Mouse (Mus musculus) left cerebral cortex, adult 2 months (tissue): ENCODE data around the gene Lrrc1. TPM values are rescaled to one million over a fixed set of nuclear protein-coding genes. Genes with fewer than 3 reads are reported as not detected.
A peak's percentile ranks its signal among the peaks of the same experiment; 100 is the strongest.

ENCODE experiments used
- DNase-seq, 2 experiments: peaks; one replicate each; pipeline ENCODE4 v3.0.0; 2021 to 2022; ENCODE audit warnings: low spot score in 2 of 2, mixed read lengths in 1 of 2; ENCODE audit errors: extremely low spot score in 1 of 2
- H3K27ac ChIP-seq: fragments of 200-600 bp; 2 replicates; pipeline ENCODE4 v1.8.1; 2022
- H3K4me3 ChIP-seq: fragments of 200-600 bp; 2 replicates; pipeline ENCODE4 v1.8.1; 2022
- CTCF ChIP-seq: fragments of 200-600 bp; IDR thresholded peaks from 2 replicates; pipeline ENCODE4 v1.8.1; 2022; ENCODE audit warnings: antibody characterized with exemption, mild to moderate bottlenecking, moderate library complexity
- intact Hi-C: fragments of 180-260 bp; cut with DNase I; formaldehyde crosslinking; loops from one replicate; pipeline ENCODE4 v1.15.1; 2025
- total RNA-seq, 2 experiments: library from RNA; stranded (reverse); gene quantifications; 2 replicates each; pipeline ENCODE4 v1.2.3; 2021

Lrrc1 gene
- total RNA-seq, 2 experiments from 2014 or later, result 5.7 to 6.1 TPM

DNA sequence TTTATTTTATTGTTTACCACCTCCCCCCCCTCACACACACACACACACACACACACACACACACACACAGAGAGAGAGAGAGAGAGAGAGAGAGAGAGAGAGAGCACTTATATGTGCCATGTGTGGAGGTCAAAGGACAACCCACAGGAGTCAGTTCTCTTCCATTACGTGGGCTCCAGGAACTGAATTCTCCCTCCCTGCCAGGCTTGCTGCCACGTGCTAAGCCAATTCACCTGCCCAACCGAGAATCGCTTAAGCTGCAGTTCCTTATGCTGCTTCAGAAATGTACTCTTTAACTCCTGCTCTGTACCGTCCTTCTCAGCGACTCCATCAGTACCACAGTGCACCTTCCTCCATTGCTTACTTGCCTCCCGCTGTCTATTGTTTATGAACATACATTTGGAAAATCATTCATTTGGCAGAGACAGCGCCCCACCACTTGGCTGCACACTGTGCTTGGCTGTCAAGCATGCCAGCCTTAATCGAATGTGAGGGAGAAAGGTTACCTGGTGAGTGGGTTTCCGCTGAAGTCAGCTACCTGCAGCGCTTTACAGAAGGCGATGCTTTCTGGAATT lies 72.9 kb downstream of the Lrrc1 start:
- Histone ChIP-seq H3K27ac (no peak overlapping the region), H3K4me3 (no peak overlapping the region)
- no peak for DNase-seq
- intact Hi-C loops, result no loop called here
- TF ChIP-seq CTCF, result no peak

DNA sequence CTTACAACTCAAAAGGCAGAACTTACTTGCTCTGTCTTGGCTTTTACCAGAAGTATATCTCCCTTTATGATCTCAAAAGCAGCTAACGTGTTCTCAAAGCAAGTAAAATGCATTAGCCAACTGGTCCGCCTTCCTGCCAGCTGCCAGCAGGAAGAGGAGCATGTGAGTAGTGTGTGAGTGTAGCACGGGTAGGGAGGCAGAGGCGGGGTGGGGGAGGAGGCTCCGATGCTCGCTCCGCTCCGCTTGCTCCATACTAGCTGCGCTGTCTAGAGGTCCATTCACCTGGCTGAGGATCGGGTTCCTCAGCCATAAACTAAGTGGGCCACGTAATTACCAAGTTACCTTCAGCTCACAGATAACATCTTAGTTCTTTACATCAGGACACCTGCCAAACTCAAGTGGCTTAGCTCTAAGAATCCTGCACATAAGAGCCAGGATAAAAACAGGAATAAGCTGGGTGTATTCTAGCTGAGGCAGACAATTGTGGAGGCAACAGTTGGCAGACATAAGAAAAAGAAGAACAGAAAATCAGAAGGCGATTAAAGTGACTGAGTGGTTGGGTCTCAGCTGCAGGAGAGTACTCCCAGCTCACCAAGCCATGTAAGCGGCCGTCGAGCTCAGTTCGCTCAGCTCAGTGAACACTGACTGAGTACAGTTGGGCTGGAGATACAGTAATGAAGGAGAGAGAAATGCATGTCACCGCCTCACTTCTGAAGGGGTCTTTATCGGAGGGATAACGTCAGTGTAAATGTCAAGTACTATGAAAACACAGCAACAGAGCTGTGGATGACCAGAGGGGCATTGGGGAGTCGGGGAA lies 74.7 kb downstream of the Lrrc1 start:
- H3K4me3 ChIP-seq, result no peak overlapping the region
- intact Hi-C loops, result no loop called here
- DNase-seq, result peak; percentile 59 to 67
- TF ChIP-seq CTCF, result no peak
- H3K27ac ChIP-seq, result no peak overlapping the region

DNA sequence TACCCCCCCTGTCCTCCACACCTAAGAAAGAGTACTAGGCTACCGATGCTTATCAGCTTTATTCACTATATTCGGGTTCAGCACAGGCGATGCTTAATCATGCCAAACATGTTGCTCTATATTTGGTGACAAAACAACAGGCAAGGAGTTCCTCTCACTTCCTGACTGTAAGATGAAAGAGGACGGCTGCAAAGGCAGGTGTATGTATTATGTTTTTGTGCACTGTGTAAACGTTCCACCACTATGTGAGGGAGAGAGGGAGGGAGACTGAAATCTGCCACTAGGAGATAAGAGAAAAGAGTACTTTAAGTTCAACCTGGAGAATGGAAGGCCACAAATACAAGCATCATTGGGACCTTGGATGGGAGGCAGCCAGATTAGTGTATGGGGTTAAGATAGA lies 77.7 kb downstream of the Lrrc1 start:
- no peak for DNase-seq
- no peak for TF ChIP-seq CTCF
- intact Hi-C loops, result no loop called here
- no peak overlapping the region for H3K27ac ChIP-seq
- H3K4me3 ChIP-seq, result no peak overlapping the region

DNA sequence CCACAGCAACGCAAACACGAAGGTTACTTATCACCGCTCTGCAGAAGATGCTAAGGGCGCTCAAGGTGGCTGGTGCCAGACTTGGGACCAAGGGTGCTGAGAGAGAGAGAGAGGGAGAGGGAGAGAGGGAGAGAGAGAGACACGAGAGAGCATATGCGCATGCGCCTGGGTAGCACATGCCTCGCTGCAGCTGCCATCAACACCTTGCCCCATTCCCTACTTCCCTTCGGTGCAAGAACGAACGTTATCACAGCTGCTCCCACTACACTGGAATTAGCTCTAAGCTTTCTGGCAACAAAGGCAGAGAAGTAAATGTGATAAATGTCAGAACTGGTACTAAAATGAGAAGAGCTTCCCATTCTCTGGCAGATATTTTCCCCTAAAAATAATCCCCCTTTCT lies 79.3 kb downstream of the Lrrc1 start:
- TF ChIP-seq CTCF, result no peak
- Histone ChIP-seq H3K27ac (no peak overlapping the region), H3K4me3 (no peak overlapping the region)
- intact Hi-C loops, result no loop called here
- no peak for DNase-seq

DNA sequence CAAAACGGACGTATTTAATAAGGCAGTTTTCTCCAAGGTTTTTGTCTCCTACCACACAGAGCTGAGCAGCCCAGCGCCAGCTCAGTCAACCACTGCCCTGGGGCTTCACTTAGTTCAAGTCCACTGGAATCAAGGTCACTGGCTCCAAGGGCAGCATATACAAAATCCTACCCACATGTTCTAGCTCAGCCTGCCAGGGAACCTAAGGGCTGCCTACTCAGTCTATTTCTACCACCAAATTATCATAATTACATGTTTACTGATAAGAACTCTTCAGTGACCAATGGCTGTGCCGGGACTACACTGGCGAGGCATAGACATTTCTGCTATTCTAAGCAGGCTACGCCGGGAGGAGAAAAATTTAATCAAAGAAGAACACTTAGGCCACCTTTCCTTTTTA lies 80.8 kb downstream of the Lrrc1 start:
- no peak for TF ChIP-seq CTCF
- Histone ChIP-seq H3K27ac (no peak overlapping the region), H3K4me3 (no peak overlapping the region)
- intact Hi-C loops, result no loop called here
- DNase-seq, result no peak

DNA sequence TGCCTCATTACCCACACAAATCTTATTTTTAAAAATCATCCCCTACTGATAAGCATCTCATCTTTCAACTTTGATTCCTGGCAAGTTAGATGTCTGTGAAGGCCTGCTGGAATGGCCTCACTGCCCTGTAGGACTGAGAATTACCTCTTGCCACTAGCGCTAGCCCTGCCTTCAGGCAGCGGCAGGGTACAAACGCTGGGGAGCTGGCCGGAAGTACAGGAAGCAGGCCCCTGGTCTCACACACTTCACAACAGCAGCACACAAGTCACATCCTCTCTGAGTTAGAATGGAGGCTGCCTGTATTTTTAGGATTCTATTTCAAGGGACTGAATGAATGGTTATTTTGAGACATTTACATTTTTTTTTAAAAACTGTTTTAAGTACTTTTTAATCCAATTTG lies 81.5 kb downstream of the Lrrc1 start:
- intact Hi-C loops, result no loop called here
- H3K27ac ChIP-seq, result no peak overlapping the region

DNA sequence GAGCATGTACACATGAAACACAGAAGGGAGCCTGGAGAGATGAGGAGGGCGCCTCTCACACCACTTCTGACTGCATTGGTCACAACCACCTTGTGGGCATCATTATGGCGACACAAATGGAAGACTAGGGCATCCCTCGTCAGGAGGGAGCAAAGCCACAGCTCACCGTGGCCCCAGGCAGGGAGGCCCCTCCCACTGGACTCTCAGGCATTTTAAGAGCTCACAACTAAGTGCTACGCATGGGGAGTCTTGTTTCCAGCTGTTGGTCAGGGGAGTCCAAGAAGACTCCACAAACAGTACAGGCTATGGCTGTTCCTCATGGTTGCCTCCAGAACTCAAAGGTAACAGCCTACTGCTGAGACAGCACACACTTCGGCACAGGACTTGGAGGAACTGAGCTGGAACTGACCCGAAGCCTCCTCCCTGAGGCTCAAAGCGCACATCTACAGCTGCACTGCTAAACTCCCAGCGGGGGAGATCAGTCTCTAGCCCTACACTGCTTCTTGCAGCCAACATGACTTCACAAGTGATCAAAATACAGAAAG lies 83.2 kb downstream of the Lrrc1 start:
- DNase-seq, result no peak
- no peak for TF ChIP-seq CTCF
- Histone ChIP-seq H3K27ac (no peak overlapping the region), H3K4me3 (no peak overlapping the region)
- intact Hi-C loops, result no loop called here

More for the DNA sequence above, 81.5 kb downstream of the Lrrc1 start:
- no peak for TF ChIP-seq CTCF
- no peak for DNase-seq
- H3K4me3 ChIP-seq, result no peak overlapping the region

DNA sequence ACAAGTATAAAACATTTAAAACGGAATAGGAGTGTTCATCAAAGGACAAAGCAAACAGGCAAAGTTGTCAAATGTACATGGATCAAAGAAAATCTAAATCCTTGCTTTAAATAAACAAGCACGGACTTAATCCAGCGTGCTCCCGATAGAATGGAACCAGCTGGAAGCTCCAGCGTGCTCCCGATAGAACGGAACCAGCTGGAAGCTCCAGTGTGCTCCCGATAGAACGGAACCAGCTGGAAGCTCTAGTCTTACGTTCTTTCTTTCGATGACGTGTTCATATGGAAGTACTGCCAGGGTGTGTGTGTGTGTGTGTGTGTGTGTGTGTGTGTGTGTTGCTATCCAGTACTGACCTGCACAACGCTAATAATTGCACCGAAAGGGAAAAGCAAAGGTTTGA lies 84.3 kb downstream of the Lrrc1 start:
- Histone ChIP-seq H3K27ac (no peak overlapping the region), H3K4me3 (no peak overlapping the region)
- intact Hi-C loops, result no loop called here
- TF ChIP-seq CTCF, result no peak
- no peak for DNase-seq

DNA sequence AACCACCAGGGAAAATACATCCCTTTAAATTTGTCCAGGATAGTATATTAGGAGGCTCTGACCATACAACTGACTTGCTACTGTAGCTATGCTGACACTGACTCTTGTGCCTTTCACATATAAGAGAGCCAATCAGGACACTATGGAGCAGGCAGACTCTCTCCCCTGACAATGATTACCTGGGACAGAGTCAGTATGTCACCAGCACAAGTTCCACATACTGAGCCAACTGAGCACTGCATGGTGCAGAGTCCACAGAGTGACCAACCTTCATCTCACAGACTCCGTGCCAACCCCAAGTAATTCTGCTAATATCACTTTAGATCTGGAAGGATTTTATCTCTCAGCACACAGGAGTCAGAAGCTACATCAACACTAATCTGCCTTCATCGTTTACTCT lies 85.3 kb downstream of the Lrrc1 start:
- Histone ChIP-seq H3K27ac (no peak overlapping the region), H3K4me3 (no peak overlapping the region)
- no peak for DNase-seq
- intact Hi-C loops, result loop anchor here (10.0 kb wide), 1 partner anchor 295 kb away; the partner anchor contains the start of gene Gclc
- no peak for TF ChIP-seq CTCF

DNA sequence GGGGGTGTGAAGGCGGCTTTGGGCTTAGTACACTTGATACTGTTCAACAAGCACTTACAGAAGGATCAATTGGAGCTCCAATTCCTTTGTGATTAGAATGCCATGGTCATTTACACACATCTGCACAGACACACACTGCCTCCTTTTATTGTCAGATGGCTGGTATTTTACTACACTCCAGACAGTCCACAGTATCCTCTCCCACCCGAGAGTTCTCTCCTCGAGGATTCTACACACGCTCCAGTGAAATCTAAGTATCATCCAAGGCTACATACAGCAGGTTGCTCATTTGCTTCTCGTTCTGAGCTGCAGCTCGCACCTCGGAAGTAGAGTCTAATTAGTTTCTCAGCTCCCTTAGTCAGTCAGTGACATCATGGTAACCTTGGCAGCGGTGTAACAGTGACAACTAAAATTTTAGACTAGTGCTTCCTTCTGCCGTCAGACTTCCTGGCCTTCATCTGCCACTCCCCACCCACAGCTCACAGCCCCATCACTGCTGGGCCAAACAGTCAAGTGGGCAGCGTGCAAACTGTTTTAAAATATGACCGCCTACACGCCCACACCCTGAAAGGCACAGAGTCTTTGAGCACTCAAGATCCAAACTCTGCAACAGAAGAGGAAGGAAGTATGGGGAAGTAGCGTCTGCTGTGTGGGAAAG lies 88.4 kb downstream of the Lrrc1 start:
- no peak overlapping the region for H3K4me3 ChIP-seq
- no peak overlapping the region for H3K27ac ChIP-seq
- no peak for TF ChIP-seq CTCF
- DNase-seq, result peak; percentile 32 to 46
- intact Hi-C loops, result loop anchor here (10.0 kb wide), 1 partner anchor 299 kb away; the partner anchor contains the start of gene Gclc

DNA sequence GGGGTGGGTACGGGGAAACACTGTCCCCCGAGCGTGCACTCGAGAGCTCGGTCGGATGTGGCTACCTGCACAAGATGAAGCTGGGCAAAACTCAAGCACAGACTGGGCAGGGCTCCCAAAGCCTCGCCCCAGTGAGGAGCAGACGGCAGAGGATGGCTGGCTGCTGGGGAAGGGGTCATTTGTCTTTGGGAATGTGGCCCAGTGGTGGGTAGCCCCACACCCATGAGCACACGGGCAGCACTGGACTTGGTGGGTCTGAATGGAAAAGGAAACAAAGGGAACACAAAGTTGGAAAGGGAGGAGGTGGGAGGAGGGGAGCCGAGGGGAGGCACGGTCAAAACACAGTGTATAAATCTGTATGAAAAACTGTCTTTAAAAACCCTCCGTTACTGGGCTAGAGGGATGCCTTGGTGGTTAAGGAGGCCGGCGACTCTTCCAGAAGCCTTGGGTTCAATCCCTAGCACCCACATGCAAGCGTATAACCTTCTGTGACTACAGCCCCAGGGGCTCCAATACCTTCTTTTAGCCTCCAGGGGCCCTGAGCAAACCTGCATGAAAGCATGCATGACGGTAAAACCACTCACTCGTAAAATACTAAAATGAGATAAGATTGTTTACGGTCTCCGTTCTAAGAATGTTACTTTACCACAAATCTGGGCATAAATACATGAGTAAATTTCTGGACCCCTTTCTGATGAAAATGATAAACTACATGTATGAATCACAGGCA lies 89.1 kb downstream of the Lrrc1 start:
- H3K4me3 ChIP-seq, result no peak overlapping the region
- intact Hi-C loops, result loop anchor here (10.0 kb wide), 1 partner anchor 299 kb away; the partner anchor contains the start of gene Gclc
- no peak overlapping the region for H3K27ac ChIP-seq
- no peak for TF ChIP-seq CTCF
- DNase-seq, result no peak
